Mouse (Mus musculus): ENCODE data around the gene Fbh1.
A peak's percentile ranks its signal among the peaks of the same experiment; 100 is the strongest.

Gene Fbh1

GRCm38 (mm10) chr2:11777091-11778068 lies at the start of gene Fbh1, which contains the start of gene Ankrd16:
Gene Fbh1 (minus strand): TSS chr2:11777582.
Gene Ankrd16 (plus strand): TSS chr2:11777876.
- DNase-seq (ENCODE audit: low spot score), result peak; percentile 100

- DNase-seq (ENCODE audit: low spot score), result no peak
Measured at GRCm38 (mm10) chr2:11801299-11801930, 24.0 kb upstream of the Fbh1 start.

GRCm38 (mm10) chr2:11797930-11798364 lies 20.6 kb upstream of the Fbh1 start:
- no peak for DNase-seq (ENCODE audit: low spot score)

- no peak for DNase-seq (ENCODE audit: low spot score)
Measured at GRCm38 (mm10) chr2:11794668-11795067, 17.3 kb upstream of the Fbh1 start.

GRCm38 (mm10) chr2:11784159-11784558 lies 6.8 kb upstream of the Fbh1 start:
- no peak for DNase-seq (ENCODE audit: low spot score)

GRCm38 (mm10) chr2:11778087-11778823 lies 873 bp upstream of the Fbh1 start:
- peak; percentile 85 for DNase-seq (ENCODE audit: low spot score)

GRCm38 (mm10) chr2:11776415-11776814 lies 967 bp downstream of the Fbh1 start:
- no peak for DNase-seq (ENCODE audit: low spot score)

GRCm38 (mm10) chr2:11775121-11775520 lies 2.3 kb downstream of the Fbh1 start:
- DNase-seq (ENCODE audit: low spot score), result no peak

- DNase-seq (ENCODE audit: low spot score), result no peak
Measured at GRCm38 (mm10) chr2:11774426-11774825, 3.0 kb downstream of the Fbh1 start.

- no peak for DNase-seq (ENCODE audit: low spot score)
Measured at GRCm38 (mm10) chr2:11772401-11772800, 5.0 kb downstream of the Fbh1 start.

GRCm38 (mm10) chr2:11771701-11772100 lies 5.7 kb downstream of the Fbh1 start:
- no peak for DNase-seq (ENCODE audit: low spot score)

GRCm38 (mm10) chr2:11767161-11767545 lies 10.2 kb downstream of the Fbh1 start:
- DNase-seq (ENCODE audit: low spot score), result no peak

- no peak for DNase-seq (ENCODE audit: low spot score)
Measured at GRCm38 (mm10) chr2:11766485-11767160, 10.8 kb downstream of the Fbh1 start.

- DNase-seq (ENCODE audit: low spot score), result no peak
Measured at GRCm38 (mm10) chr2:11765694-11766093, 11.7 kb downstream of the Fbh1 start.

GRCm38 (mm10) chr2:11762541-11762940 lies 14.8 kb downstream of the Fbh1 start:
- no peak for DNase-seq (ENCODE audit: low spot score)

GRCm38 (mm10) chr2:11739516-11740051 lies 37.8 kb downstream of the Fbh1 start:
- no peak for DNase-seq (ENCODE audit: low spot score)

- DNase-seq (ENCODE audit: low spot score), result no peak
Measured at GRCm38 (mm10) chr2:11738794-11739193, 38.6 kb downstream of the Fbh1 start.

GRCm38 (mm10) chr2:11735853-11736252 lies 41.5 kb downstream of the Fbh1 start:
- no peak for DNase-seq (ENCODE audit: low spot score)

GRCm38 (mm10) chr2:11732978-11733377 lies 44.4 kb downstream of the Fbh1 start:
- DNase-seq (ENCODE audit: low spot score), result no peak

- no peak for DNase-seq (ENCODE audit: low spot score)
Measured at GRCm38 (mm10) chr2:11729091-11729490, 48.3 kb downstream of the Fbh1 start.

GRCm38 (mm10) chr2:11727574-11727973 lies 49.8 kb downstream of the Fbh1 start:
- no peak for DNase-seq (ENCODE audit: low spot score)
